In genomic region chr5:45858368-45858767, GRCm38 (mm10) we compare ENCODE assay signal across 8 mouse cellular contexts. TPM values are rescaled to one million over a fixed set of nuclear protein-coding genes. Genes with fewer than 3 reads are reported as not detected.
DNase-seq lines count a peak whose midpoint lies in the region; ATAC-seq lines count a peak whose summit lies in the region.

No protein-coding gene starts in this region.

- intact Hi-C loops in heart, postnatal 25 days (cut with DNase I) = loop anchor here (5.0 to 10.0 kb wide), 6 partner anchors 64 to 489 kb away; partner anchors contain the start of gene Lap3

- no peak for DNase-seq in heart, postnatal 25 days (ENCODE audit: low spot score)
- no peak for DNase-seq in embryonic facial prominence, embryonic 10.5 days (ENCODE audit: low spot score)
- DNase-seq in cerebellum, postnatal 14 days = no peak
- no peak for DNase-seq in adrenal gland, postnatal 25 days
- no peak for DNase-seq in right cerebral cortex, adult 18-20 months

- no peak for ATAC-seq in heart, embryonic 16.5 days (replicated peaks; ENCODE audit: extremely low read depth, insufficient read depth, low FRiP score)
- ATAC-seq in hindbrain, embryonic 15.5 days (ENCODE audit: low FRiP score, low read depth) = no peak
- ATAC-seq in midbrain, embryonic 12.5 days (ENCODE audit: low FRiP score, low read depth) = no peak

- H3K9me3 ChIP-seq in heart, embryonic 16.5 days (replicated peaks; ENCODE audit: control insufficient read depth, low read length) = no peaks in the 10 kb centered on the region
- H3K9me3 ChIP-seq in embryonic facial prominence, embryonic 10.5 days = no peaks in the 10 kb centered on the region
- H3K9me3 ChIP-seq in hindbrain, embryonic 15.5 days = no peaks in the 10 kb centered on the region
- H3K9me3 ChIP-seq in midbrain, embryonic 12.5 days = no peaks in the 10 kb centered on the region

- H3K27me3 ChIP-seq in heart, embryonic 16.5 days (ENCODE audit: control insufficient read depth, insufficient read depth, low read length) = no peaks in the 10 kb centered on the region
- no peaks in the 10 kb centered on the region for H3K27me3 ChIP-seq in embryonic facial prominence, embryonic 10.5 days (replicated peaks; ENCODE audit: low read depth, poor library complexity, severe bottlenecking)
- no peaks in the 10 kb centered on the region for H3K27me3 ChIP-seq in hindbrain, embryonic 15.5 days
- no peaks in the 10 kb centered on the region for H3K27me3 ChIP-seq in midbrain, embryonic 12.5 days

- peak overlapping the region; percentile 95 for H3K4me3 ChIP-seq in heart, embryonic 16.5 days (ENCODE audit: low read length)
- peak overlapping the region; percentile 97 for H3K4me3 ChIP-seq in embryonic facial prominence, embryonic 10.5 days
- peak overlapping the region; percentile 86; the same call in 1 of the 2 replicates for H3K4me3 ChIP-seq in hindbrain, embryonic 15.5 days
- H3K4me3 ChIP-seq in midbrain, embryonic 12.5 days = no peak overlapping the region

- no peak overlapping the region for H3K27ac ChIP-seq in heart, embryonic 16.5 days (ENCODE audit: low read length)
- no peak overlapping the region for H3K27ac ChIP-seq in embryonic facial prominence, embryonic 10.5 days (replicated peaks)
- H3K27ac ChIP-seq in hindbrain, embryonic 15.5 days (replicated peaks) = no peak overlapping the region
- H3K27ac ChIP-seq in midbrain, embryonic 12.5 days (replicated peaks) = no peak overlapping the region

- H3K36me3 ChIP-seq in heart, embryonic 16.5 days (ENCODE audit: control insufficient read depth, insufficient read depth) = no peaks in the 10 kb centered on the region
- no peaks in the 10 kb centered on the region for H3K36me3 ChIP-seq in embryonic facial prominence, embryonic 10.5 days (replicated peaks)
- H3K36me3 ChIP-seq in hindbrain, embryonic 15.5 days = no peaks in the 10 kb centered on the region
- H3K36me3 ChIP-seq in midbrain, embryonic 12.5 days = no peaks in the 10 kb centered on the region

- peaks cover 7% of the 10 kb centered on the region for H3K4me1 ChIP-seq in heart, embryonic 16.5 days (ENCODE audit: control insufficient read depth, insufficient read depth, low read length)
- peaks cover 8% of the 10 kb centered on the region; the same call in 1 of the 2 replicates for H3K4me1 ChIP-seq in embryonic facial prominence, embryonic 10.5 days
- peaks cover 6% of the 10 kb centered on the region for H3K4me1 ChIP-seq in hindbrain, embryonic 15.5 days (replicated peaks)
- H3K4me1 ChIP-seq in midbrain, embryonic 12.5 days = peaks cover 4% of the 10 kb centered on the region; the same call in 1 of the 2 replicates

- 81% methylated on average over 2 of the region's 2 CpGs for WGBS in heart, embryonic 16.5 days
- WGBS in embryonic facial prominence, embryonic 10.5 days = 79% methylated on average over 2 of the region's 2 CpGs
- WGBS in hindbrain, embryonic 15.5 days = 85% methylated on average over 2 of the region's 2 CpGs
- whole genome bisulfite sequencing in midbrain, embryonic 12.5 days = 72% methylated on average over 2 of the region's 2 CpGs

- peak overlapping the region; percentile 95 for H3K4me2 ChIP-seq in heart, embryonic 16.5 days (ENCODE audit: low read depth, low read length)
- H3K4me2 ChIP-seq in hindbrain, embryonic 15.5 days = peak overlapping the region; percentile 82
- H3K4me2 ChIP-seq in midbrain, embryonic 12.5 days (replicated peaks) = peak overlapping the region; percentile 79

- peak overlapping the region; percentile 74; the same call in 1 of the 2 replicates for H3K9ac ChIP-seq in heart, embryonic 16.5 days (ENCODE audit: low read length)
- no peak overlapping the region for H3K9ac ChIP-seq in hindbrain, embryonic 15.5 days
- H3K9ac ChIP-seq in midbrain, embryonic 12.5 days (replicated peaks) = no peak overlapping the region

RNA-seq across cellular contexts. Expression of gene Lcorl, which starts 1.0 kb away (rescaled TPM):
- 15.8 and 20.8 TPM in 2 replicates for polyA plus RNA-seq in heart, embryonic 16.5 days (2015; fragmentation: Nextera tagmentation; extraction: Ambion mirVana)
- 1 to 10 TPM; 7.6 to 8.4 TPM for total RNA-seq in heart, postnatal 25 days (2021)
- 26.2 and 29.2 TPM in 2 replicates for polyA plus RNA-seq in embryonic facial prominence, embryonic 10.5 days (2016; fragmentation: Nextera tagmentation; extraction: Ambion mirVana)
- polyA plus RNA-seq in hindbrain, embryonic 15.5 days (2015; fragmentation: Nextera tagmentation; extraction: Ambion mirVana) = 40.3 and 51.2 TPM in 2 replicates
- polyA plus RNA-seq in midbrain, embryonic 12.5 days (2016; fragmentation: Nextera tagmentation; extraction: Ambion mirVana) = 57.2 and 61.7 TPM in 2 replicates
- 25.9 and 32.8 TPM in 2 replicates for total RNA-seq in adrenal gland, postnatal 25 days (2021)
